Mouse (Mus musculus) liver, embryonic 13.5 days (tissue): ENCODE results near the gene Pdlim1. TPM values are rescaled to one million over a fixed set of nuclear protein-coding genes. Genes with fewer than 3 reads are reported as not detected.
"Not testable (repeated sequence)": the region's sequence is repeated elsewhere in the genome, so short reads cannot be mapped to it uniquely, and the experiment has no call there.

Experiments
- ATAC-seq: fragments of 200-750 bp; cut with Nextera tagmentation; 2 replicates; pipeline ENCODE4 v1.8.0; 2017; ENCODE audit warnings: low read depth, mild to moderate bottlenecking, moderate number of reproducible peaks, moderate library complexity
- DNase-seq: peaks from one replicate; pipeline ENCODE4 v3.0.0; 2022
- H3K27ac ChIP-seq: fragments of 300-500 bp; sonication (generic); 2 replicates; pipeline ENCODE4 v1.5.1; 2015; ENCODE audit warnings: moderate library complexity, mild to moderate bottlenecking, inconsistent platforms
- H3K27me3 ChIP-seq: fragments of 300-500 bp; sonication (generic); 2 replicates; pipeline ENCODE4 v1.6.1; 2015; ENCODE audit warnings: mild to moderate bottlenecking, inconsistent platforms
- H3K36me3 ChIP-seq: fragments of 300-500 bp; sonication (generic); 2 replicates; pipeline ENCODE4 v1.6.1; 2015; ENCODE audit warnings: mild to moderate bottlenecking, inconsistent platforms
- H3K4me1 ChIP-seq: fragments of 300-500 bp; sonication (generic); replicated peaks from 2 replicates; pipeline ENCODE4 v1.6.1; 2015; ENCODE audit warnings: inconsistent platforms
- H3K4me2 ChIP-seq: fragments of 300-500 bp; sonication (generic); 2 replicates; pipeline ENCODE4 v1.6.1; 2015; ENCODE audit warnings: inconsistent platforms, mild to moderate bottlenecking, moderate library complexity
- H3K4me3 ChIP-seq: fragments of 300-500 bp; sonication (generic); replicated peaks from 2 replicates; pipeline ENCODE4 v1.5.1; 2015; ENCODE audit warnings: mild to moderate bottlenecking, inconsistent platforms
- H3K9ac ChIP-seq: fragments of 300-500 bp; sonication (generic); 2 replicates; pipeline ENCODE4 v1.6.1; 2015; ENCODE audit warnings: mild to moderate bottlenecking, inconsistent platforms
- H3K9me3 ChIP-seq: fragments of 300-500 bp; sonication (generic); replicated peaks from 2 replicates; pipeline ENCODE4 v1.6.1; 2016; ENCODE audit warnings: inconsistent platforms
- WGBS: fragments of 180-500 bp; shearing (Covaris S2); methylation state at CpG from one replicate; pipeline ENCODE4 v1.1.7; 2015; ENCODE audit not compliant: insufficient replicate concordance; 5-methylcytosine and 5-hydroxymethylcytosine counted together
- polyA plus RNA-seq: library from polyadenylated mRNA; unstranded; fragments of >200 nt; fragmentation: Nextera tagmentation; extraction: Ambion mirVana; gene quantifications from 2 replicates; pipeline ENCODE4 v1.2.1, GENCODE M21; 2015

Gene Pdlim1
- polyA plus RNA-seq, 1 experiment from 2014 or later: 75.4 TPM

- ATAC-seq (no peak), DNase-seq (no peak)
- H3K4me2 ChIP-seq: no peak overlapping the region
- H3K9me3 ChIP-seq: no peaks in the 10 kb centered on the region
- H3K9ac ChIP-seq: no peak overlapping the region
- H3K27me3 ChIP-seq: no peaks in the 10 kb centered on the region
- peaks cover 8% of the 10 kb centered on the region; the same call in 1 of the 2 replicates for H3K36me3 ChIP-seq
- no peak overlapping the region for H3K27ac ChIP-seq
- H3K4me3 ChIP-seq: no peak overlapping the region
- H3K4me1 ChIP-seq: peaks cover 3% of the 10 kb centered on the region; the same call in 1 of the 2 replicates
- 74% methylated on average over 6 of the region's 6 CpGs for WGBS
These were observed 31.3 kb downstream of the Pdlim1 start for GRCm38 (mm10) chr19:40240360-40240759.

GRCm38 (mm10) chr19:40238175-40238850 lies 33.3 kb downstream of the Pdlim1 start:
- Histone ChIP-seq H3K27me3 (no peaks in the 10 kb centered on the region), H3K27ac (no peak overlapping the region), H3K4me1 (peaks cover 3% of the 10 kb centered on the region; the same call in 1 of the 2 replicates), H3K4me3 (no peak overlapping the region), H3K36me3 (peaks cover 8% of the 10 kb centered on the region; the same call in 1 of the 2 replicates), H3K4me2 (no peak overlapping the region), H3K9ac (no peak overlapping the region), H3K9me3 (no peaks in the 10 kb centered on the region)
- 70% methylated on average over 6 of the region's 6 CpGs for WGBS
- ATAC-seq: no peak
- DNase-seq: no peak

- ATAC-seq: no peak
These were observed 39.1 kb downstream of the Pdlim1 start for GRCm38 (mm10) chr19:40232560-40232959.

GRCm38 (mm10) chr19:40231825-40232541 lies 39.7 kb downstream of the Pdlim1 start:
- 66% methylated on average over 7 of the region's 7 CpGs for WGBS
- Histone ChIP-seq H3K9ac (no peak overlapping the region), H3K4me1 (peaks cover 8% of the 10 kb centered on the region; the same call in 1 of the 2 replicates), H3K27ac (no peak overlapping the region), H3K36me3 (peaks cover 27% of the 10 kb centered on the region), H3K9me3 (no peaks in the 10 kb centered on the region), H3K27me3 (no peaks in the 10 kb centered on the region), H3K4me2 (no peak overlapping the region), H3K4me3 (no peak overlapping the region)
- no peak for ATAC-seq
- DNase-seq: no peak

More at GRCm38 (mm10) chr19:40232560-40232959, 39.1 kb downstream of the Pdlim1 start:
- Histone ChIP-seq H3K9me3 (no peaks in the 10 kb centered on the region), H3K27me3 (no peaks in the 10 kb centered on the region), H3K4me3 (no peak overlapping the region), H3K27ac (no peak overlapping the region), H3K4me1 (peaks cover 8% of the 10 kb centered on the region; the same call in 1 of the 2 replicates), H3K9ac (no peak overlapping the region), H3K4me2 (no peak overlapping the region), H3K36me3 (peaks cover 27% of the 10 kb centered on the region)
- WGBS: 82% methylated on average over 2 of the region's 2 CpGs
- no peak for DNase-seq

- Histone ChIP-seq H3K27me3 (no peaks in the 10 kb centered on the region), H3K9ac (no peak overlapping the region), H3K36me3 (peaks cover 27% of the 10 kb centered on the region), H3K9me3 (no peaks in the 10 kb centered on the region), H3K4me2 (no peak overlapping the region), H3K4me3 (no peak overlapping the region), H3K27ac (no peak overlapping the region), H3K4me1 (peaks cover 8% of the 10 kb centered on the region; the same call in 1 of the 2 replicates)
- DNase-seq (no peak), ATAC-seq (no peak)
- 77% methylated on average over 13 of the region's 13 CpGs for WGBS
These were observed 40.4 kb downstream of the Pdlim1 start for GRCm38 (mm10) chr19:40231074-40231738.

GRCm38 (mm10) chr19:40226516-40227151 lies 45.0 kb downstream of the Pdlim1 start:
- Histone ChIP-seq H3K27ac (no peak overlapping the region), H3K4me1 (0 out of 2 replicates have a peak, but pooled peaks cover 6% of the 10 kb centered on the region), H3K4me3 (no peak overlapping the region), H3K27me3 (no peaks in the 10 kb centered on the region), H3K9me3 (no peaks in the 10 kb centered on the region), H3K9ac (no peak overlapping the region), H3K4me2 (no peak overlapping the region), H3K36me3 (peaks cover 39% of the 10 kb centered on the region)
- ATAC-seq (no peak), DNase-seq (no peak)
- 78% methylated on average over 12 of the region's 12 CpGs for WGBS

- 60% methylated on average over 5 of the region's 5 CpGs for WGBS
These were observed 45.9 kb downstream of the Pdlim1 start for GRCm38 (mm10) chr19:40225761-40226110.

GRCm38 (mm10) chr19:40225102-40225760 lies 46.4 kb downstream of the Pdlim1 start:
- Histone ChIP-seq H3K9ac (no peak overlapping the region), H3K4me3 (no peak overlapping the region), H3K27ac (no peak overlapping the region), H3K36me3 (peaks cover 31% of the 10 kb centered on the region), H3K9me3 (no peaks in the 10 kb centered on the region), H3K4me1 (0 out of 2 replicates have a peak, but pooled peaks cover 6% of the 10 kb centered on the region), H3K27me3 (no peaks in the 10 kb centered on the region), H3K4me2 (no peak overlapping the region)
- ATAC-seq: no peak
- 61% methylated on average over 5 of the region's 5 CpGs for WGBS
- DNase-seq: peak; percentile 15

More at GRCm38 (mm10) chr19:40225761-40226110, 45.9 kb downstream of the Pdlim1 start:
- Histone ChIP-seq H3K4me3 (no peak overlapping the region), H3K9me3 (no peaks in the 10 kb centered on the region), H3K27me3 (no peaks in the 10 kb centered on the region), H3K4me2 (no peak overlapping the region), H3K4me1 (0 out of 2 replicates have a peak, but pooled peaks cover 6% of the 10 kb centered on the region), H3K9ac (no peak overlapping the region), H3K27ac (no peak overlapping the region), H3K36me3 (peaks cover 36% of the 10 kb centered on the region)
- DNase-seq: no peak
- ATAC-seq: no peak

- H3K9ac ChIP-seq, H3K9me3 ChIP-seq, H3K4me2 ChIP-seq, H3K27me3 ChIP-seq, H3K4me3 ChIP-seq, ATAC-seq, DNase-seq, H3K4me1 ChIP-seq, H3K27ac ChIP-seq: not testable (repeated sequence)
- peaks cover 11% of the 10 kb centered on the region for H3K36me3 ChIP-seq
- WGBS: 89% methylated on average over 9 of the region's 9 CpGs
These were observed 49.3 kb downstream of the Pdlim1 start for GRCm38 (mm10) chr19:40222307-40222706.

- DNase-seq (no peak), ATAC-seq (no peak)
- Histone ChIP-seq H3K4me2 (no peak overlapping the region), H3K27me3 (no peaks in the 10 kb centered on the region), H3K4me1 (0 out of 2 replicates have a peak, but pooled peaks cover 6% of the 10 kb centered on the region), H3K9ac (no peak overlapping the region), H3K4me3 (no peak overlapping the region), H3K9me3 (no peaks in the 10 kb centered on the region), H3K27ac (no peak overlapping the region), H3K36me3 (peaks cover 11% of the 10 kb centered on the region)
- WGBS: 72% methylated on average over 5 of the region's 5 CpGs
These were observed 50.8 kb downstream of the Pdlim1 start for GRCm38 (mm10) chr19:40220878-40221277.
